In genomic region chrX:103653021-103653420, GRCm38 (mm10) we compare ENCODE assay signal across 13 mouse cellular contexts. TPM values are rescaled to one million over a fixed set of nuclear protein-coding genes. Genes with fewer than 3 reads are reported as not detected.
DNase-seq lines count a peak whose midpoint lies in the region; ATAC-seq lines count a peak whose summit lies in the region.
"Had no signal": no experiment of that assay in that cellular context is flagged by ENCODE, and none has a peak within 500 bp of the region (broad histone marks: within the 10 kb centered on the region; RNA-seq: fewer than 3 reads in every experiment).

No protein-coding gene starts in this region.

- H3K9me3 ChIP-seq in embryonic facial prominence, embryonic 13.5 days: no peaks in the 10 kb centered on the region
- H3K9me3 ChIP-seq in kidney, embryonic 16.5 days (ENCODE audit: low read length): no peaks in the 10 kb centered on the region
- H3K9me3 ChIP-seq: heart, embryonic 10.5 days; hindbrain, embryonic 12.5 days; limb, embryonic 12.5 days had no signal

- peaks cover 9% of the 10 kb centered on the region; the same call in 1 of the 2 replicates for H3K27me3 ChIP-seq in embryonic facial prominence, embryonic 13.5 days
- peaks cover 12% of the 10 kb centered on the region; the same call in 1 of the 2 replicates for H3K27me3 ChIP-seq in kidney, embryonic 16.5 days (ENCODE audit: insufficient read depth, low read length)

- no peak overlapping the region for H3K4me3 ChIP-seq in embryonic facial prominence, embryonic 13.5 days
- H3K4me3 ChIP-seq in kidney, embryonic 16.5 days (ENCODE audit: low read length): no peak overlapping the region
- H3K4me3 ChIP-seq: heart, embryonic 10.5 days; hindbrain, embryonic 12.5 days; limb, embryonic 12.5 days had no signal

- H3K4me2 ChIP-seq in embryonic facial prominence, embryonic 13.5 days: no peak overlapping the region
- H3K4me2 ChIP-seq in kidney, embryonic 16.5 days (replicated peaks; ENCODE audit: low read depth, low read length): no peak overlapping the region
- H3K4me2 ChIP-seq: hindbrain, embryonic 12.5 days; limb, embryonic 12.5 days had no signal

- peak overlapping the region; percentile 66 for H3K27ac ChIP-seq in embryonic facial prominence, embryonic 13.5 days
- peak overlapping the region; percentile 49; the same call in 1 of the 2 replicates for H3K27ac ChIP-seq in kidney, embryonic 16.5 days (ENCODE audit: low read length)
- H3K27ac ChIP-seq: heart, embryonic 10.5 days; hindbrain, embryonic 12.5 days; limb, embryonic 12.5 days had no signal

- WGBS in embryonic facial prominence, embryonic 13.5 days: 15% methylated on average over 2 of the region's 2 CpGs
- WGBS in kidney, embryonic 16.5 days: 26% methylated on average over 2 of the region's 2 CpGs

- no peak for ATAC-seq in embryonic facial prominence, embryonic 13.5 days (ENCODE audit: insufficient number of reproducible peaks, insufficient read depth, low FRiP score, low TSS enrichment, low read depth)
- peak; percentile 81; the same call in 1 of the 2 replicates for ATAC-seq in kidney, embryonic 16.5 days (ENCODE audit: low FRiP score, low TSS enrichment)

- no peak overlapping the region for H3K9ac ChIP-seq in embryonic facial prominence, embryonic 13.5 days
- H3K9ac ChIP-seq in kidney, embryonic 16.5 days (replicated peaks; ENCODE audit: low read length): no peak overlapping the region
- H3K9ac ChIP-seq: hindbrain, embryonic 12.5 days; limb, embryonic 12.5 days had no signal

- peak; percentile 47 for DNase-seq in urinary bladder, postnatal 14 days (ENCODE audit: low spot score)
- no peak for DNase-seq in urinary bladder, adult 2 months (ENCODE audit: low spot score)
- no peak for DNase-seq in cerebellum, adult 11 months
- no peak for DNase-seq in thymus, postnatal 36 days
- DNase-seq in left cerebral cortex, postnatal 25 days (ENCODE audit: low spot score in 2 of 2): no peak
- no peak for DNase-seq in T-cell, adult 2 months (ENCODE audit: low spot score)
- DNase-seq: layer of hippocampus, adult 9-11 months had no signal

- H3K36me3 ChIP-seq in embryonic facial prominence, embryonic 13.5 days: no peaks in the 10 kb centered on the region
- H3K36me3 ChIP-seq in kidney, embryonic 16.5 days (ENCODE audit: insufficient read depth, low read length): no peaks in the 10 kb centered on the region
- H3K36me3 ChIP-seq: heart, embryonic 10.5 days; hindbrain, embryonic 12.5 days; limb, embryonic 12.5 days had no signal

- intact Hi-C loops in left cerebral cortex, postnatal 25 days (cut with DNase I): no loop called here

- no peaks in the 10 kb centered on the region for H3K4me1 ChIP-seq in embryonic facial prominence, embryonic 13.5 days
- H3K4me1 ChIP-seq in kidney, embryonic 16.5 days (ENCODE audit: insufficient read depth, low read length): no peaks in the 10 kb centered on the region
- H3K4me1 ChIP-seq: hindbrain, embryonic 12.5 days; limb, embryonic 12.5 days had no signal

RNA-seq across cellular contexts. Expression of gene Zcchc13, which starts 22.6 kb away (rescaled TPM):
- polyA plus RNA-seq in urinary bladder, adult 2 months (2012; rRNA removed): 0.14 and 0.31 TPM in 2 replicates
- not detected in 2 replicates for polyA plus RNA-seq in embryonic facial prominence, embryonic 13.5 days (2015; fragmentation: Nextera tagmentation; extraction: Ambion mirVana)
- polyA plus RNA-seq in kidney, embryonic 16.5 days (2015; fragmentation: Nextera tagmentation; extraction: Ambion mirVana): not detected in 2 replicates
- total RNA-seq in left cerebral cortex, postnatal 25 days (2021): not detected
- total RNA-seq: megakaryocyte, adult 5-6 weeks had no signal
- polyA plus RNA-seq: heart, embryonic 10.5 days; hindbrain, embryonic 12.5 days; limb, embryonic 12.5 days had no signal
